Mouse (Mus musculus) MEL (cell line): ENCODE measurements around the gene Gde1. TPM values are rescaled to one million over a fixed set of nuclear protein-coding genes. Genes with fewer than 3 reads are reported as not detected.

Experiments
- DNase-seq: peaks from one replicate; pipeline ENCODE4 v3.0.0; 2011; ENCODE audit warnings: low read depth, low spot score
- H3K27ac ChIP-seq: 2 replicates; pipeline ENCODE4 v1.5.1; 2012; ENCODE audit warnings: low read depth, mild to moderate bottlenecking, control low read depth, low read length, moderate library complexity; ENCODE audit not compliant: control insufficient read depth
- H3K27me3 ChIP-seq, 2 experiments: fragments of 150-350 bp in 1 of 2; sonication (generic) in 1 of 2; 2 replicates each; pipeline ENCODE4 v1.6.1; 2012; ENCODE audit warnings: low read length in 2 of 2, mild to moderate bottlenecking in 2 of 2, improper control_type of control experiment in 1 of 2, moderate library complexity in 1 of 2; ENCODE audit not compliant: insufficient read depth in 2 of 2, control insufficient read depth in 1 of 2
- H3K36me3 ChIP-seq, 2 experiments: 2 replicates each; pipeline ENCODE4 v1.6.1; 2012 to 2014; ENCODE audit warnings: low read length in 2 of 2, improper control_type of control experiment in 1 of 2, inconsistent platforms in 1 of 2, mild to moderate bottlenecking in 1 of 2; ENCODE audit not compliant: insufficient read depth in 2 of 2, control insufficient read depth in 1 of 2
- H3K4me1 ChIP-seq, 2 experiments: fragments of 150-350 bp in 1 of 2; sonication (generic) in 1 of 2; 2 replicates each; pipeline ENCODE4 v1.6.1; 2012; ENCODE audit warnings: low read length in 2 of 2, improper control_type of control experiment in 1 of 2, mild to moderate bottlenecking in 1 of 2; ENCODE audit not compliant: insufficient read depth in 2 of 2, control insufficient read depth in 1 of 2
- H3K4me3 ChIP-seq, 2 experiments: fragments of 150-350 bp in 1 of 2; sonication (generic) in 1 of 2; 2 replicates each; pipeline ENCODE4 v1.5.1; 2012; ENCODE audit warnings: low read depth in 2 of 2, low read length in 2 of 2, mild to moderate bottlenecking in 2 of 2, moderate library complexity in 2 of 2, control low read depth in 1 of 2, improper control_type of control experiment in 1 of 2; ENCODE audit not compliant: control insufficient read depth in 1 of 2, insufficient read depth in 1 of 2
- H3K79me2 ChIP-seq: 2 replicates; pipeline ENCODE4 v1.6.1; 2012; ENCODE audit warnings: mild to moderate bottlenecking, low read length, moderate library complexity; ENCODE audit not compliant: control insufficient read depth, poor library complexity, insufficient read depth
- H3K9ac ChIP-seq: 2 replicates; pipeline ENCODE4 v1.6.1; 2012; ENCODE audit warnings: low read depth, mild to moderate bottlenecking, control low read depth, low read length, moderate library complexity; ENCODE audit not compliant: control insufficient read depth, poor library complexity, severe bottlenecking
- H3K9me3 ChIP-seq: fragments of 150-350 bp; sonication (generic); replicated peaks from 2 replicates; pipeline ENCODE4 v1.6.1; 2012; ENCODE audit warnings: mild to moderate bottlenecking, low read length, improper control_type of control experiment, moderate library complexity; ENCODE audit not compliant: insufficient read depth
- BHLHE40 ChIP-seq: IDR thresholded peaks from 2 replicates; pipeline ENCODE4 v1.6.1; 2012; ENCODE audit warnings: low read depth, mild to moderate bottlenecking, inconsistent platforms, low read length, improper control_type of control experiment, borderline replicate concordance
- CHD1 ChIP-seq: IDR thresholded peaks from 2 replicates; pipeline ENCODE4 v1.6.1; 2012; ENCODE audit warnings: low read depth, mild to moderate bottlenecking, inconsistent platforms, low read length, improper control_type of control experiment
- E2F4 ChIP-seq: IDR thresholded peaks from 2 replicates; pipeline ENCODE4 v1.6.1; 2011; ENCODE audit warnings: low read depth, low read length, improper control_type of control experiment, borderline replicate concordance
- ELF1 ChIP-seq: IDR thresholded peaks from 2 replicates; pipeline ENCODE4 v1.6.1; 2014; ENCODE audit warnings: low read depth, mild to moderate bottlenecking, inconsistent platforms, low read length, improper control_type of control experiment, moderate library complexity
- EP300 ChIP-seq, 2 experiments: IDR thresholded peaks; 2 replicates each; pipeline ENCODE4 v1.6.1; 2011; ENCODE audit warnings: improper control_type of control experiment in 2 of 2, low read length in 2 of 2, low read depth in 1 of 2, mild to moderate bottlenecking in 1 of 2
- ETS1 ChIP-seq: IDR thresholded peaks from 2 replicates; pipeline ENCODE4 v1.6.1; 2012; ENCODE audit warnings: low read depth, mild to moderate bottlenecking, inconsistent platforms, low read length, improper control_type of control experiment, moderate library complexity
- GABPA ChIP-seq: IDR thresholded peaks from 2 replicates; pipeline ENCODE4 v1.6.1; 2012; ENCODE audit warnings: low read depth, mild to moderate bottlenecking, inconsistent platforms, low read length, improper control_type of control experiment, moderate library complexity
- GATA1 ChIP-seq: IDR thresholded peaks from 2 replicates; pipeline ENCODE4 v1.6.1; 2011; ENCODE audit warnings: low read depth, low read length, improper control_type of control experiment
- HCFC1 ChIP-seq: IDR thresholded peaks from 2 replicates; pipeline ENCODE4 v1.6.1; 2012; ENCODE audit warnings: low read depth, mild to moderate bottlenecking, inconsistent platforms, low read length, improper control_type of control experiment, moderate library complexity
- MAFK ChIP-seq: IDR thresholded peaks from 2 replicates; pipeline ENCODE4 v1.6.1; 2011; ENCODE audit warnings: low read depth, mild to moderate bottlenecking, low read length, improper control_type of control experiment, borderline replicate concordance
- MAX ChIP-seq: IDR thresholded peaks from 2 replicates; pipeline ENCODE4 v1.6.1; 2011; ENCODE audit warnings: low read length, improper control_type of control experiment
- MAZ ChIP-seq: IDR thresholded peaks from 2 replicates; pipeline ENCODE4 v1.6.1; 2012; ENCODE audit warnings: low read depth, mild to moderate bottlenecking, inconsistent platforms, low read length, improper control_type of control experiment
- MXI1 ChIP-seq: IDR thresholded peaks from 2 replicates; pipeline ENCODE4 v1.6.1; 2011; ENCODE audit warnings: mild to moderate bottlenecking, low read depth, low read length, improper control_type of control experiment
- MYB ChIP-seq: IDR thresholded peaks from 2 replicates; pipeline ENCODE4 v1.6.1; 2011; ENCODE audit warnings: mild to moderate bottlenecking, low read depth, low read length, improper control_type of control experiment
- MYC ChIP-seq: IDR thresholded peaks from 2 replicates; pipeline ENCODE4 v1.6.1; 2011; ENCODE audit warnings: low read depth, mild to moderate bottlenecking, low read length, improper control_type of control experiment, moderate library complexity
- NELFE ChIP-seq: IDR thresholded peaks from 2 replicates; pipeline ENCODE4 v1.6.1; 2011; ENCODE audit warnings: low read depth, low read length, improper control_type of control experiment
- NRF1 ChIP-seq: IDR thresholded peaks from 2 replicates; pipeline ENCODE4 v1.6.1; 2014; ENCODE audit warnings: low read depth, mild to moderate bottlenecking, inconsistent platforms, low read length, improper control_type of control experiment, moderate library complexity; ENCODE audit not compliant: poor library complexity, insufficient read depth, severe bottlenecking
- POLR2A ChIP-seq, 2 experiments: IDR thresholded peaks; 2 replicates each; pipeline ENCODE4 v1.6.1; 2011 to 2012; ENCODE audit warnings: low read length in 2 of 2, mild to moderate bottlenecking in 2 of 2, control low read depth in 1 of 2, improper control_type of control experiment in 1 of 2, low read depth in 1 of 2, moderate library complexity in 1 of 2; ENCODE audit not compliant: control insufficient read depth in 1 of 2, insufficient read depth in 1 of 2, poor library complexity in 1 of 2
- POLR2AphosphoS2 ChIP-seq: IDR thresholded peaks from 2 replicates; pipeline ENCODE4 v1.6.1; 2011; ENCODE audit warnings: low read length, improper control_type of control experiment
- RCOR1 ChIP-seq: IDR thresholded peaks from 2 replicates; pipeline ENCODE4 v1.6.1; 2012; ENCODE audit warnings: low read depth, mild to moderate bottlenecking, inconsistent platforms, low read length, improper control_type of control experiment
- SIN3A ChIP-seq: IDR thresholded peaks from 2 replicates; pipeline ENCODE4 v1.6.1; 2012; ENCODE audit warnings: low read length, improper control_type of control experiment, inconsistent platforms
- TAL1 ChIP-seq: IDR thresholded peaks from 2 replicates; pipeline ENCODE4 v1.6.1; 2012; ENCODE audit warnings: mild to moderate bottlenecking, inconsistent platforms, low read length, moderate library complexity, mixed read lengths
- TBP ChIP-seq: IDR thresholded peaks from 2 replicates; pipeline ENCODE4 v1.8.0; 2011; ENCODE audit warnings: low read depth, low read length, improper control_type of control experiment
- TCF12 ChIP-seq: IDR thresholded peaks from 2 replicates; pipeline ENCODE4 v1.6.1; 2014; ENCODE audit warnings: low read depth, mild to moderate bottlenecking, inconsistent platforms, low read length, improper control_type of control experiment, moderate library complexity
- UBTF ChIP-seq: IDR thresholded peaks from 2 replicates; pipeline ENCODE4 v1.6.1; 2012; ENCODE audit warnings: low read depth, mild to moderate bottlenecking, inconsistent platforms, low read length, improper control_type of control experiment, moderate library complexity, borderline replicate concordance; ENCODE audit not compliant: insufficient read depth
- USF1 ChIP-seq: IDR thresholded peaks from 2 replicates; pipeline ENCODE4 v1.6.1; 2014; ENCODE audit warnings: low read depth, mild to moderate bottlenecking, inconsistent platforms, low read length, improper control_type of control experiment, moderate library complexity
- USF2 ChIP-seq, 2 experiments: IDR thresholded peaks; 2 replicates each; pipeline ENCODE4 v1.6.1; 2011 to 2012; ENCODE audit warnings: improper control_type of control experiment in 2 of 2, low read length in 2 of 2, borderline replicate concordance in 1 of 2, inconsistent platforms in 1 of 2, low read depth in 1 of 2, mild to moderate bottlenecking in 1 of 2; ENCODE audit not compliant: insufficient read depth in 1 of 2
- ZMIZ1 ChIP-seq: IDR thresholded peaks from 2 replicates; pipeline ENCODE4 v1.6.1; 2012; ENCODE audit warnings: low read depth, mild to moderate bottlenecking, inconsistent platforms, low read length, improper control_type of control experiment, moderate library complexity
- polyA plus RNA-seq, 2 experiments: library from polyadenylated mRNA; stranded (reverse) in 1 of 2; unstranded in 1 of 2; fragments of >175 nt in 1 of 2; fragments of >200 nt in 1 of 2; gene quantifications; 2 replicates each; pipeline versions ENCODE4 v1.2.1 to v1.2.4; 2012; ENCODE audit warnings: low replicate concordance in 2 of 2, low read depth in 1 of 2; ENCODE audit not compliant: insufficient read length in 2 of 2, insufficient read depth in 1 of 2, missing spikeins in 1 of 2
- total RNA-seq: library from RNA; depleted of rRNA; stranded (reverse); fragments of 300-350 nt; gene quantifications from 2 replicates; pipeline ENCODE4 v1.2.3, GENCODE M21; 2012; rRNA removed

The Gde1 gene
- total RNA-seq (38.1 and 38.6 TPM in 2 replicates), polyA plus RNA-seq (10 to 100 TPM in 1 of 2 experiments, not detected in 1; 39.8 TPM)

GRCm38 (mm10) chr7:118705101-118705961 lies at the start of gene Gde1:
Gde1 (minus strand) TSS chr7:118705778.
- H3K4me1 ChIP-seq = peaks cover 4 to 22% of the 10 kb centered on the region in 2 experiments
- peak; percentile 63 for TF ChIP-seq TCF12
- TF ChIP-seq TAL1 = peak; percentile 49
- peak; percentile 78 for TF ChIP-seq HCFC1
- TF ChIP-seq UBTF = no peak
- peak; percentile 72 for TF ChIP-seq NELFE
- TF ChIP-seq BHLHE40 = peak; percentile 58; the same call in 1 of the 2 replicates
- TF ChIP-seq TBP = no peak
- peak; percentile 84 for TF ChIP-seq ETS1
- peak; percentile 68 for TF ChIP-seq MAX
- TF ChIP-seq SIN3A = peak; percentile 80
- TF ChIP-seq CHD1 = peak; percentile 71; the same call in 1 of the 2 replicates
- TF ChIP-seq USF2 (IDR thresholded peaks at IDR 0.05; ENCODE audit: borderline replicate concordance in 1 of 2, insufficient read depth in 1 of 2, low read depth in 1 of 2, low read length in 2 of 2) = no peak
- peak; percentile 57 to 74; a peak in 3 of 4 replicates for TF ChIP-seq POLR2A (IDR thresholded peaks at IDR 0.05; ENCODE audit: control insufficient read depth in 1 of 2, insufficient read depth in 1 of 2, low read depth in 1 of 2, low read length in 2 of 2, poor library complexity in 1 of 2)
- TF ChIP-seq ZMIZ1 = 0 out of 2 replicates have a peak, but pooled peaks have one; percentile 38
- TF ChIP-seq MYC = no peak
- no peak for TF ChIP-seq MYB
- TF ChIP-seq MAZ = peak; percentile 72; the same call in 1 of the 2 replicates
- TF ChIP-seq NRF1 = no peak
- TF ChIP-seq MAFK = no peak
- TF ChIP-seq ELF1 = peak; percentile 69
- no peak for TF ChIP-seq E2F4
- peak; percentile 24; the same call in 1 of the 2 replicates for TF ChIP-seq GATA1
- TF ChIP-seq GABPA = no peak
- peak; percentile 77 for TF ChIP-seq MXI1
- TF ChIP-seq USF1 = no peak
- TF ChIP-seq POLR2AphosphoS2 = no peak; the same call in 1 of the 2 replicates
- peak; percentile 48; the same call in 1 of the 2 replicates for TF ChIP-seq RCOR1
- peak; percentile 52 to 55; a peak in 3 of 4 replicates for TF ChIP-seq EP300 (IDR thresholded peaks at IDR 0.05; ENCODE audit: low read depth in 1 of 2, low read length in 2 of 2)
- TF ChIP-seq, all 39 proteins: peak for 17
- no peaks in the 10 kb centered on the region for H3K9me3 ChIP-seq
- H3K79me2 ChIP-seq = peaks cover 6% of the 10 kb centered on the region
- H3K4me3 ChIP-seq = peak within 1 kb of the TSS; percentile 65 to 74
- H3K27ac ChIP-seq = peak within 1 kb of the TSS; percentile 57
- H3K27me3 ChIP-seq = no peaks in the 10 kb centered on the region
- DNase-seq = peak; percentile 91
- H3K9ac ChIP-seq = peak within 1 kb of the TSS; percentile 77
- H3K36me3 ChIP-seq = peaks cover 0 to 25% of the 10 kb centered on the region in 2 experiments; a peak in 2 of 4 replicates
